ENCODE assay signal across 10 mouse cellular contexts in genomic region chrX:77794962-77795857, GRCm38 (mm10). TPM values are rescaled to one million over a fixed set of nuclear protein-coding genes. Genes with fewer than 3 reads are reported as not detected.
A peak's percentile ranks its signal among the peaks of the same experiment; 100 is the strongest.
DNase-seq lines count a peak whose midpoint lies in the region; TF ChIP-seq lines count a peak whose summit lies in the region.
"Had no signal": no experiment of that assay in that cellular context is flagged by ENCODE, and none has a peak within 500 bp of the region (broad histone marks: within the 10 kb centered on the region; RNA-seq: fewer than 3 reads in every experiment).

No protein-coding gene starts in this region.

- TF ChIP-seq CTCF in layer of hippocampus, adult 2 months (conservative IDR thresholded peaks at IDR 0.05), result no peak
- TF ChIP-seq CTCF in cortical plate, adult 2 months (IDR thresholded peaks at IDR 0.05; ENCODE audit: extremely low read depth, insufficient read depth, low read length), result no peak

- peak overlapping the region; percentile 92 for H3K27ac ChIP-seq in layer of hippocampus, adult 2 months
- H3K27ac ChIP-seq in cortical plate, adult 2 months (ENCODE audit: insufficient read depth, low read length), result peak overlapping the region; percentile 86
- H3K27ac ChIP-seq in heart, embryonic 10.5 days, result peak overlapping the region; percentile 88
- H3K27ac ChIP-seq in macrophage, result peak overlapping the region; percentile 64

- 11% methylated on average over 61 of the region's 61 CpGs for WGBS in heart, embryonic 10.5 days
- WGBS in macrophage (ENCODE audit: missing documents), result 22% methylated on average over 61 of the region's 61 CpGs

- H3K79me2 ChIP-seq in macrophage (ENCODE audit: inconsistent target), result peaks cover 53% of the 10 kb centered on the region

- no peaks in the 10 kb centered on the region for H3K36me3 ChIP-seq in heart, embryonic 10.5 days
- H3K36me3 ChIP-seq in macrophage (ENCODE audit: inconsistent target), result no peaks in the 10 kb centered on the region

- H3K27me3 ChIP-seq in heart, embryonic 10.5 days (ENCODE audit: insufficient read depth, poor library complexity, severe bottlenecking), result no peaks in the 10 kb centered on the region

- peak overlapping the region; percentile 79 for H3K4me3 ChIP-seq in layer of hippocampus, adult 2 months
- peak overlapping the region; percentile 94 for H3K4me3 ChIP-seq in cortical plate, adult 2 months (ENCODE audit: insufficient read depth, low read length)
- H3K4me3 ChIP-seq in heart, embryonic 10.5 days, result peak overlapping the region; percentile 64
- peak overlapping the region; percentile 63 for H3K4me3 ChIP-seq in macrophage (ENCODE audit: inconsistent target)

- no peaks in the 10 kb centered on the region for H3K9me3 ChIP-seq in heart, embryonic 10.5 days

- H3K4me1 ChIP-seq in cortical plate, adult 2 months (ENCODE audit: control insufficient read depth, insufficient read depth, low read length), result 0 out of 2 replicates have a peak, but pooled peaks cover 3% of the 10 kb centered on the region
- 0 out of 2 replicates have a peak, but pooled peaks cover 5% of the 10 kb centered on the region for H3K4me1 ChIP-seq in heart, embryonic 10.5 days

- TF ChIP-seq POLR2A in cortical plate, adult 2 months (IDR thresholded peaks at IDR 0.05; ENCODE audit: extremely low read depth, insufficient read depth, low read length), result no peak

- no peak for DNase-seq in layer of hippocampus, adult 2 months (ENCODE audit: low spot score in 2 of 2)
- no peak for DNase-seq in layer of hippocampus, adult 9-11 months
- peak; percentile 29 for DNase-seq in Muller cell, postnatal 12 days (ENCODE audit: inconsistent ontology term)
- peak; percentile 76 for DNase-seq in heart, embryonic 10.5 days (ENCODE audit: low spot score)
- peak; percentile 37 for DNase-seq in kidney, postnatal 10 days
- peak; percentile 4 to 5 for DNase-seq in spleen, postnatal 36 days (ENCODE audit: low spot score in 2 of 2)

RNA-seq across cellular contexts. Expression of gene Prkx, which starts 0.9 kb away (rescaled TPM):
- total RNA-seq in layer of hippocampus, adult 2 months (2021), result 10 to 100 TPM; 12.0 to 13.3 TPM
- polyA plus RNA-seq in cortical plate, adult 2 months (2012; rRNA removed), result 8.7 and 9.1 TPM in 2 replicates
- polyA plus RNA-seq in heart, embryonic 10.5 days (2016; fragmentation: Nextera tagmentation; extraction: Ambion mirVana), result 9.4 and 9.8 TPM in 2 replicates
- total RNA-seq in macrophage (2018; cell fraction: chromatin; rRNA removed), result 100 to 1,000 TPM in 1 of 26 experiments, 10 to 100 TPM in 25; 38.4 to 119 (median 51.4) TPM
- 100 to 1,000 TPM in 1 of 26 experiments, 10 to 100 TPM in 25; 65.9 to 109 (median 80.6) TPM for total RNA-seq in macrophage (2018; cell fraction: cytosol; rRNA removed)
- 100 to 1,000 TPM in 5 of 26 experiments, 10 to 100 TPM in 21; 46.9 to 169 (median 71.8) TPM for total RNA-seq in macrophage (2018; cell fraction: nucleus; rRNA removed)
- 35.8 to 90.4 TPM (median 56.3 TPM) in 3 replicates for polyA plus RNA-seq in macrophage (2018)

RNA-seq across cellular contexts. Expression of gene Pbsn, which starts 58.2 kb away (rescaled TPM):
- not detected for total RNA-seq in layer of hippocampus, adult 2 months (2021)
- polyA plus RNA-seq in cortical plate, adult 2 months (2012; rRNA removed), result not detected in 2 replicates
- polyA plus RNA-seq in heart, embryonic 10.5 days (2016; fragmentation: Nextera tagmentation; extraction: Ambion mirVana), result not detected in 2 replicates
- not detected for total RNA-seq in macrophage (2018; cell fraction: chromatin; rRNA removed)
- total RNA-seq in macrophage (2018; cell fraction: cytosol; rRNA removed), result not detected
- not detected for total RNA-seq in macrophage (2018; cell fraction: nucleus; rRNA removed)
- polyA plus RNA-seq in macrophage (2018), result not detected in 3 replicates
- total RNA-seq: layer of hippocampus, postnatal 25 days had no signal
- polyA plus RNA-seq: brain, embryonic 14.5 days had no signal

Comparison
In these comparisons a context has a peak if more than half of its experiments do, and no peak if none do; other contexts are left out.
1. DNase-seq: peak in Muller cell, postnatal 12 days (single experiment), heart, embryonic 10.5 days (single experiment), kidney, postnatal 10 days (single experiment) and spleen, postnatal 36 days (2 of 2); none in layer of hippocampus, adult 2 months (0 of 2) and layer of hippocampus, adult 9-11 months (single experiment).
2. Peak in every context shown above with its lines, with median percentiles within 50 percentile points of each other: H3K27ac ChIP-seq and H3K4me3 ChIP-seq.